Mouse (Mus musculus) heart, adult 2 months (tissue): ENCODE results near the gene Nkx2-2.

ENCODE experiments used
- CTCF ChIP-seq: fragments of 200-600 bp; IDR thresholded peaks from 2 replicates; pipeline ENCODE4 v1.8.1; 2022; ENCODE audit warnings: antibody characterized with exemption, mild to moderate bottlenecking, moderate library complexity
- EP300 ChIP-seq: fragments of 200-500 bp; IDR thresholded peaks from 2 replicates; pipeline ENCODE4 v1.6.1; 2011; ENCODE audit warnings: low read depth, low read length, control low read depth; ENCODE audit not compliant: insufficient read depth
- POLR2A ChIP-seq: fragments of 200-500 bp; IDR thresholded peaks from 2 replicates; pipeline ENCODE4 v1.6.1; 2011; ENCODE audit warnings: mild to moderate bottlenecking, low read depth, low read length, control low read depth; ENCODE audit not compliant: insufficient read depth

DNA sequence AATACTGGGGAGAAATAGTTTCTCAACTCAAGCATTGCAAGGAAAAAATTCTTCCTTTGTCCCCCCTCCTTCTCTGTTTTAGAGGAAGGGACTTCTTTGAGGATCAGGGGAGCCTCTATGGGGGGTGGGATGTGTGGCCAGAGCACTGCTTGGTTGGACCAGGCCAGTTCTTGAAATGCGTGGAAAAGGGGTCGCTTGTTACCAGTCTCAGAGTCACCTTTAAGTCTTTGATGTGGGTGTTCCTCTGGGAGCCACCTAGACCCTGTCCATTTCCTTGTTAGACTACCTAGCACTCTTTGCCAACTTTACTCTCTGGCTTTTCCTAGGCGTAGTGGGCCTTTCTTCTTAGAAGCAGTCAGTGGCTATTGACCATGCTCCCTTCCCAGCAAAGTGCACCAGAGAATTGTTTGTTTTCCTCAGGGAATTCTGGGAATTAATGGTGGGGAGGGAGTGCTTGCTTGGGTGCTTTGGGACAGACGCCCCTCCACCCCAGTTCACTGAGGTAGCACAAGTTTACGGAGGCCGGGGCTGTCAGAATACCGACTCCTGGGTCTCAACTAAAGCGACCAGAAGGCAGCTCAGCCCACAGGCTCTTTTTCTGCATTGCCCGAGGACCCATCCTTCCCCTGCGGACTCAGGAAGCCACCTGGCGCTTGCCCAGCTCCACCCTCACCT, 5.0 kb downstream of the Nkx2-2 start:
- TF ChIP-seq CTCF (no peak), POLR2A (no peak), EP300 (no peak)
